Mouse (Mus musculus): ENCODE measurements around the gene Zfp36l2. TPM values are rescaled to one million over a fixed set of nuclear protein-coding genes. Genes with fewer than 3 reads are reported as not detected.

The Zfp36l2 gene
- polyA plus RNA-seq, 1 experiment from 2014 or later = 21.3 TPM

DNA sequence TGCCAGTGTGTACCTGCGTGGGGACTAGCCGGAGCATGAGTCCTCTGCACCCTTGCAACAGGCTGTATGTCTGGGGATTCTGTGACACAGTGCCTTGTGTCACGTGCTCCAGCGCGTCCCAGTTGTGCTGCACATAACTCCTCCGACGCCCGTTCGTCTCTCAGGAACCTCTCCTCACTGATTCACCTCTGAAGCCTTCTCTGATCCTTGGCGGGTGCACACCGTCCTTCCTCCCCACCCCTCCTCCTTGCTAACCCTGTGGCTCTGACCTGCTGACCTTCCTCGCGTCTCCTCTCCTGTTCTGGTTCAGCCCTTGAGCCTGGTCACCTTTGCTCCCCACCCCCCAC, 31.5 kb downstream of the Zfp36l2 start:
- peaks cover 6% of the 10 kb centered on the region for H3K27me3 ChIP-seq
- H3K4me3 ChIP-seq = no peak overlapping the region
- H3K9ac ChIP-seq = no peak overlapping the region
- no peaks in the 10 kb centered on the region for H3K36me3 ChIP-seq
- no peaks in the 10 kb centered on the region for H3K9me3 ChIP-seq
- no peak overlapping the region for H3K4me2 ChIP-seq
- 38% methylated on average over 13 of the region's 13 CpGs for WGBS
- peaks cover 10% of the 10 kb centered on the region for H3K4me1 ChIP-seq
- no peak overlapping the region for H3K27ac ChIP-seq
- ATAC-seq (ENCODE audit: insufficient number of reproducible peaks, insufficient read depth, low FRiP score, low TSS enrichment, low read depth) = no peak

DNA sequence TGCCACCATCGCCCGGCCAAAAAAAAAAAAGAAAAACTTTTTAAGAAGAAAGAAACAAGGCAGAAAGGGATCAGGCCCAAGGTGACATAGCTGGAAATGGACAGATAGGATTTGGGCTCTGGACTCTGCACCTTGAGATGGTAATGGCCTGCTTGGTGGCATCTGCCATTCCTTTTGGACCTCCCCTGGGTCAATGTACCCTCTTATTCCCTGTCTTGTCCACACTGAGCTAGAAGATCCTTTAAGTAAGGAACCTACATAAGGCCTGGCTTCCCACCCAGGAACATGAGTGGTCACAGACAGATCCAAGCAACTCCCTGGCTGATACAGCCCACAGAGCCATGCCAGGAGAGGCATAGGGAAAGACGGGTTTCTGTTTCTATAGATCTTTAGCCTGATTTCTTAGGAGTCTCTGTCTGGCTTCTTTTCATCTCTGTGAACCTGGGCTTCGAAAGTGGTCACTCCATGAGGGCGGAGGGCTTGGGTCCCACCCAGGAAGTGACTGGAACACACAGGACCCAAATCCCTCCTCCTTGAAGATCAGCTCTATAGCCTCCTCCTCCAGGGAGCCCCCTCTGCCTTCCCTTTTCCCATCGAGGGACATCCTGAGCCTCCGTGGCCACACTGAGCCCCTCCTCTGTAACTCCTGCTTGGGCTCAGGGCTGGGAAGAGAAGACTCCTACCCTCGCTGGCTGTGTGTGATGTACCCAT, 32.1 kb downstream of the Zfp36l2 start:
- Histone ChIP-seq H3K36me3 (no peaks in the 10 kb centered on the region), H3K9me3 (no peaks in the 10 kb centered on the region), H3K27me3 (peaks cover 6% of the 10 kb centered on the region), H3K4me3 (no peak overlapping the region), H3K27ac (no peak overlapping the region), H3K4me2 (no peak overlapping the region), H3K4me1 (peaks cover 7% of the 10 kb centered on the region), H3K9ac (no peak overlapping the region)
- ATAC-seq (ENCODE audit: insufficient number of reproducible peaks, insufficient read depth, low FRiP score, low TSS enrichment, low read depth) = no peak
- 74% methylated on average over 8 of the region's 8 CpGs for WGBS

DNA sequence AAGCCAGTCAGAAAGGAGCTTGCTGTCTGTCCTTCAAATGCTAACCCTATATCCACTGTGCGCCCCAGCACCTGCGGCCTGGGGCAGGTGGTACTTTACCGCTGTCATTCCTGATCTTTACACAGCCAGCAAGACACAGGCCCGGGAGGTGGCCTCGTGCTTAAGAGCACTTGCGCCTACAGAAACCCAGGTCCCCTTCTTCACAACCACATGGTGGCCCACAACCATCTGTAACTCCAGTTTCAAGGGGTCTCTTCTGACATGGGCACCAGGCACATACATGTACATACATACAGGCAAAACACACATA, 32.8 kb downstream of the Zfp36l2 start:
- no peaks in the 10 kb centered on the region for H3K9me3 ChIP-seq
- peaks cover 7% of the 10 kb centered on the region for H3K4me1 ChIP-seq
- H3K4me3 ChIP-seq = no peak overlapping the region
- 84% methylated on average over 6 of the region's 6 CpGs for WGBS
- H3K4me2 ChIP-seq = no peak overlapping the region
- H3K36me3 ChIP-seq = no peaks in the 10 kb centered on the region
- no peak overlapping the region for H3K9ac ChIP-seq
- peaks cover 6% of the 10 kb centered on the region for H3K27me3 ChIP-seq
- ATAC-seq (ENCODE audit: insufficient number of reproducible peaks, insufficient read depth, low FRiP score, low TSS enrichment, low read depth) = no peak
- no peak overlapping the region for H3K27ac ChIP-seq

DNA sequence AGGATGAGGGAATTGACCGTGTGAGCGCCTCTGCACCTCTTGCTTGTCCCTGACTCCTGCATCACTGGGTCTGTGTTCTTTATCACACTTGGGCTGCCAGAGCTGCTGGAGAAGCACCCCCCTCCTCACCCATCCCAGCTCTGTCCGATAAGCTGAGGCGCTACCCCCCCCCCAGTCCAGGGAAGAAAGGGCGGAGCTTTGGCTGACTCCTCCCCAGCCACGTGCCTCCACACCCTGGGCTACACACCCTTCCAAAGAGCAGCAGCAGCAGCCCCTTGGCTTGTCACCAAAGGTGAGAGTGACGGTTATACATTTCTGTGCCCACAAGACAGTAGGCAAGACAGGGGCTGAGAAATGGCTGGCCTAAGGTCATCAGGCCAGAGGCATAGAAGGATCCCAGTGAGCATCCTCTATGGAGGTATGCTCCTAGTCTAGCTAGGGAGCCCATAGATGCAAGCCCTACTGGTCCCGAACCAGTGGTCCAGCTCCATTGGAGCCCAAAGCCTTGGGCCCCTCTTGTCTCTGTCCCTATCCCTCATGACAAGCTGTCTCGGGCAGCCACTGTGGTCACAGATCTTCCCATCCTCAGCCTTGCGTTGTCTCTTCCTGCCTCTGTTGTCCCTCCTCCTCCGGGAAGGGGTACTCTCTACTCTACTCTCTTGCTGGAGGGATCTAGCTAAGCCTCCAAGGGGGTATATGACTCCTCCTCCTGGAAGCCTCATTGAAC, 33.3 kb downstream of the Zfp36l2 start:
- no peak for ATAC-seq (ENCODE audit: insufficient number of reproducible peaks, insufficient read depth, low FRiP score, low TSS enrichment, low read depth)

DNA sequence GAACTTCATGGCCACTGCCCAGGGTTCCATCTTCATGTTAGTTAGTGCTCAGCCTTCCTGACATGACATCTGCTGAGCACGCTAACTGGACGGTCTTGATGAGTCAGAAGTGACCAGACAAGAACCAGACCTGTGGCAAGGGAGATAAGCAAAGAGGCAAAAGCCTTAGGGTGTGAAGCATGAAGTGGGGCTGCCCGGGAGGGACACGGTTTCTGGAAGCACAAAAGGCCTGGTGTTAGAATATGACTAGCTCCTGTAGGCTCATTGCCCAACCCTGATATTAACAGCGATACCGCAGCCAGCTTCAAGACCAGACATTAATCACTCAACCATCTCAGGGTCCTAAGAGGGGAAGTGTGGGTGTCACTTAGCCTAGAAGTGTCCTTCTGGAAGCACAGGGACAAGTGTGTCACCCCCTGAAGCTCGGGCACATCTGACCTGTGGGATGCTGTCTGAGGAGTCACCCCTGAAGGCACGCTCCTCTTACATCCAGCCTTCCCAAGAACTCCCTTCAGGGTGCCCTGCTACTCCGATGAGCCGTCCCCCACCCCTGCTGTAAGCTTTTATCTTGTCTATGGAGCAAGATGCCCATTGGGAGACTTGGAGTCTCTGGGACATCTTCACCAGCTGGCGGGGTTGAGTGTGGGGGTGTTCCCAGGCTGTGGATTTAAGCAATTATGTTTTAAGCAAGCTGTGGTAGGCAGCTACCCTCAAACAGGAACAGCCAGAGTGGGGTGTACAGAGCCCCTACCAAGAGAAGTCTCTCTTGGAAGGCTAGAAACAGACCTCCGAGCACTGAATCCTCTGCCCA, 34.6 kb downstream of the Zfp36l2 start:
- ATAC-seq (ENCODE audit: insufficient number of reproducible peaks, insufficient read depth, low FRiP score, low TSS enrichment, low read depth) = no peak
- no peaks in the 10 kb centered on the region for H3K9me3 ChIP-seq
- peaks cover 6% of the 10 kb centered on the region for H3K27me3 ChIP-seq
- no peak overlapping the region for H3K9ac ChIP-seq
- no peaks in the 10 kb centered on the region for H3K36me3 ChIP-seq
- WGBS = 79% methylated on average over 12 of the region's 12 CpGs
- no peak overlapping the region for H3K4me3 ChIP-seq
- no peak overlapping the region for H3K4me2 ChIP-seq
- no peak overlapping the region for H3K27ac ChIP-seq
- H3K4me1 ChIP-seq = peaks cover 24% of the 10 kb centered on the region

More for the DNA sequence above, 33.3 kb downstream of the Zfp36l2 start:
- peaks cover 11% of the 10 kb centered on the region for H3K4me1 ChIP-seq
- H3K9me3 ChIP-seq = no peaks in the 10 kb centered on the region
- H3K4me3 ChIP-seq = no peak overlapping the region
- H3K9ac ChIP-seq = no peak overlapping the region
- no peak overlapping the region for H3K4me2 ChIP-seq
- peaks cover 6% of the 10 kb centered on the region for H3K27me3 ChIP-seq
- H3K27ac ChIP-seq = no peak overlapping the region
- 83% methylated on average over 11 of the region's 11 CpGs for WGBS
- no peaks in the 10 kb centered on the region for H3K36me3 ChIP-seq

DNA sequence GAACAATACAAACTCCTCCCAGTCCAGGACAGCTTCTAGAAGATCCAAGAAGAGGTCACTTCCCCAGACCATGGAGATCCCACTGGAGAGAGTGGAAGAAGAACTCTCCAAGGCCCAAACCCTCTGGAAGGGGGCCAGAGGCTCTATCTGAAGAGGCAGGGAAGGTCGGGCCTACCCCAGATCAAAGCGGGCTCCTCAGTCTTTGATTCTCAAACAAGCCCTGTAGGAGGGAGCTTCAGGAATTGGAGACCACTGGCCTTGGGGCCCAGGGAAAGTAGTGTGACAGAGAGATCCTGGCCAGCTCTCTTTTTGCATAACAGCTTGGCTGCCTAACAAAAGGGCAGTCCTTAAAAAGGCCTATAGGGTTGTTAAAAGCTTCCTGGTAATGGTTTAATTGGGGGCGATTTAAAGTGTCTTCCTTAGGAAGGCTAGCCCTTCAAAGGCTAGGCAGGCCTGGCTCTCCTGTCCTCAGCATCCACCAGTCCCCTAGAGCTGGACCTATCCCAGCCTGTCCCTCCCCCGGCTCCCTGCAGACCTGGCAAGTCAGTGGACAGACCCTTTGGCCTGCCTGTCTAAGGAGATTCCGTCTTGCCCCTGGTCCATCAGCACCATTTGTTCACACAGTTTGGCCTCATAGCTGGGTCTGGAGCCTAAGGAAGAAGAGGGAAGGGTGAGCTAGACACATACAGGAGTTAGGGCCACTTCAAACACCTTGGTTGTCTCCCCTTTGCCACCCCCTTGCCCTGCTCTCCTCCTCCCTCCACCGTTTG, 35.4 kb downstream of the Zfp36l2 start:
- no peak overlapping the region for H3K4me2 ChIP-seq
- ATAC-seq (ENCODE audit: insufficient number of reproducible peaks, insufficient read depth, low FRiP score, low TSS enrichment, low read depth) = no peak
- no peaks in the 10 kb centered on the region for H3K36me3 ChIP-seq
- H3K27ac ChIP-seq = no peak overlapping the region; the same call in 1 of the 2 replicates
- 40% methylated on average over 6 of the region's 6 CpGs for WGBS
- no peaks in the 10 kb centered on the region for H3K9me3 ChIP-seq
- H3K9ac ChIP-seq = no peak overlapping the region
- peaks cover 6% of the 10 kb centered on the region for H3K27me3 ChIP-seq
- peaks cover 31% of the 10 kb centered on the region for H3K4me1 ChIP-seq
- no peak overlapping the region for H3K4me3 ChIP-seq

DNA sequence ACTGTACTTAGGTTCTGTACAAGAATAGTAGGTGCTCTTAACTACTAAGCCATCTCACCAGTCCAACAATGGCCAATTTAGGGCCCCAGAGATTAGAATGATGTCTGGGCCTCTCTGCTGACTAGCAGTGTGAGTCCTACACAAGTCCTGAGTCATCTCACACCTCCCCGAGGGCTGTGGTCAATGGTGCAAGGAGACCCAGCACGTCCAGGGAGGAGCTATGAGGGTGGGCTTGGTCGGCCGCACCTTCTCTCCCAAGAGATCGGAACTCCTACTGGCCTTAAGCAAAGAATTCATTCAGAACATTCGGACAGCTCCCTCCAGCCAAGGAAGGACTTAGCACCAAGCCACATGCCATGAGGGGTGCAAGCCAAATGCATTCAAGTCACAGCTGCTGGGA, 36.4 kb downstream of the Zfp36l2 start:
- Histone ChIP-seq H3K27ac (no peak overlapping the region), H3K9me3 (no peaks in the 10 kb centered on the region), H3K36me3 (no peaks in the 10 kb centered on the region), H3K9ac (no peak overlapping the region), H3K4me1 (peaks cover 37% of the 10 kb centered on the region), H3K27me3 (no peaks in the 10 kb centered on the region; the same call in 1 of the 2 replicates), H3K4me2 (no peak overlapping the region), H3K4me3 (no peak overlapping the region)
- WGBS = 75% methylated on average over 6 of the region's 6 CpGs
- no peak for ATAC-seq (ENCODE audit: insufficient number of reproducible peaks, insufficient read depth, low FRiP score, low TSS enrichment, low read depth)

DNA sequence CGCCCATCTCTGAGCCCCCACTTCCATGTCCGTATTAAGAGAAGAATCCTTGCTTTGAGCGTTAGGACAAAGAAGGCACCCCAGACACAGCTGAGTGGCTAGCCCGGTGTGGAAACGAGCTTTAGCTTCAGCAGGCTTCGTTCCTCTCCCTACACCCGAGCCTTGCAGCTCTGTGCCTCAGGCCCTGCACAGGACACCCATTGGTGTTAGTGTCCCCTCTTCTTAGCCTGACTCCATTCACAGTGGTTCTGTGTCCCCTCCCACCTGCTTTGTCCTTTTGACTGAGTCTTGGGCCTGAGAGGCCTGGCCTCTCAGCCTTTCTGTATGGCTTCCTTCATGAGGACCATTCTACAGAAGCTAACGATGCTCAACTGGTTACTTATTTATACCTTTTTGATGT, 37.5 kb downstream of the Zfp36l2 start:
- Histone ChIP-seq H3K4me1 (peaks cover 45% of the 10 kb centered on the region), H3K36me3 (no peaks in the 10 kb centered on the region), H3K4me2 (no peak overlapping the region), H3K9ac (no peak overlapping the region), H3K27ac (no peak overlapping the region), H3K27me3 (no peaks in the 10 kb centered on the region), H3K4me3 (no peak overlapping the region), H3K9me3 (no peaks in the 10 kb centered on the region)
- WGBS = 66% methylated on average over 8 of the region's 8 CpGs
- ATAC-seq (ENCODE audit: insufficient number of reproducible peaks, insufficient read depth, low FRiP score, low TSS enrichment, low read depth) = no peak

DNA sequence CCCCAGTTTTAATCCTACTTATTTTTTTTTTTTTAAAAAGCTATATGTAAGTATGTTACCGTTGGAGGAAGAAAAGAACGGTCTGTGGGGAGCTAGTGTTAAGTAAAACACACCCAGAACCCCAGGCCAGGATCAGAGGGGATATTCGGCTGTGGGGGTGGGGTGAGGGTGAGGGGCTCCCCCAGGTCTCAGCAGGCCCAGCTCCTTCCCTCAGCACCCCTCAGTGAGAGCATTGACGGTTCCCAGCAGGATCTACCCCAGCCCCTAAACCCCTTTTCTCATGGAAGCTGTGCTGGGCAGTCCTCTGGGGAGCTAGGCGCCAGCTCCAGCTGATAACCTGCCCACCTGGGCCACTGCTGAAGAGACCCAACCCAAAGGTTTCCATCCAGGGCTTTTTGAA, 38.2 kb downstream of the Zfp36l2 start:
- 48% methylated on average over 5 of the region's 5 CpGs for WGBS
- Histone ChIP-seq H3K27ac (peak overlapping the region; percentile 84), H3K9me3 (no peaks in the 10 kb centered on the region), H3K9ac (no peak overlapping the region), H3K27me3 (no peaks in the 10 kb centered on the region), H3K36me3 (no peaks in the 10 kb centered on the region), H3K4me1 (peaks cover 47% of the 10 kb centered on the region), H3K4me2 (no peak overlapping the region), H3K4me3 (no peak overlapping the region)
- ATAC-seq (ENCODE audit: insufficient number of reproducible peaks, insufficient read depth, low FRiP score, low TSS enrichment, low read depth) = no peak

DNA sequence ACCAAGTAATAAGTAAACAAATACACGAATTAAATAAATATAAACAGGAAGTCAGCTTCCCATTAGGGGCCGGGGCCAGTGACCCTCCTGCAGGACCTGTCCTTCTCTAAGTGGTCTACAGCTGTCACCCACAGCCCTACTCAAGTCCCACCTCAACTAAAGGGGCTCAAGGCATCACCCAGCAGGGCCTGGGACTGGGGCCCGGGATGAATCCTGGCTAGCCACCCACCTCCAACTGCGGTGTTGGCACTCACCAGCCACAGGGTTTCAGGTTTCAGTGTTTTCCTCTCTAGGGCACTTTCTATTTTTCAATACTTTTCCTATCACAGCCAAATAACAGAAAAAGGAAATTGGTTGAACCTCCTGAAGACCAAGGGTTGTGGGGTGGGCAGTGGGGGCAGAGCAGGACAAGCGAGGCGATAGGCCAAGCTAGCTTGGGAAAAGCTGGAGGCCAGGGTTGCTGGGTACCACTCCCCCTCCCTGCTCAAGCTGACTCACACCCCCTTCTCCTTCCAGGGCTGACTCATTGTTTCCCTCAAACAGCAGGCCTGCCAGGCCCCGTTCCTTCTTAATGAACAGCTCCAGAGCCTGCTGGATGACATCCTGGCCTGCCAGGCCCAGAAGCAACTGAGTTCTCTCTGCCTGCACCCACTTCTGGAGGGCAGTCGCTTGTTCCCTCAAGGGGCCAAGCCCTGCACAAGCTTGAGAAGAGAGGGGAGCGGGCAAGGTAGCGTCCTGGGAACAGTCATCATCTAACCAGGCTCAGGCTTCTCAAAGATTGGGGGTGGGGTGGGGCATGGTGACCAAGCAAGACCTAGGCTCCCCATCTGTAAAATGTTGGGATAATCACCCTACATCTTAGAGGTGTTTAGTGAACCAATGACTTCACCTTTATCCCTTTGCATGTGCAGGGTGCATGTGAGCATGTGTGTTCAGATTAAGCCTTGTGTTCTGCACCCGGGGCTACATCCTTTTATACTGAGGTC, 39.0 kb downstream of the Zfp36l2 start:
- H3K27ac ChIP-seq = peak overlapping the region; percentile 84
- ATAC-seq (ENCODE audit: insufficient number of reproducible peaks, insufficient read depth, low FRiP score, low TSS enrichment, low read depth) = peak; percentile 56; the same call in 1 of the 2 replicates
- whole genome bisulfite sequencing = 31% methylated on average over 11 of the region's 11 CpGs
- no peak overlapping the region for H3K4me3 ChIP-seq
- H3K9me3 ChIP-seq = no peaks in the 10 kb centered on the region
- peaks cover 47% of the 10 kb centered on the region for H3K4me1 ChIP-seq
- no peak overlapping the region for H3K4me2 ChIP-seq
- no peaks in the 10 kb centered on the region for H3K36me3 ChIP-seq
- no peaks in the 10 kb centered on the region for H3K27me3 ChIP-seq
- H3K9ac ChIP-seq = peak overlapping the region; percentile 47; the same call in 1 of the 2 replicates

Measured in embryonic facial prominence, embryonic 13.5 days (tissue).